Mouse (Mus musculus): Measurements from ENCODE around the gene Dpp6. TPM values are rescaled to one million over a fixed set of nuclear protein-coding genes. Genes with fewer than 3 reads are reported as not detected.
A peak's percentile ranks its signal among the peaks of the same experiment; 100 is the strongest.

The Dpp6 gene
- 0.29 and 0.31 TPM in 2 replicates for polyA plus RNA-seq (2015; fragmentation: Nextera tagmentation; extraction: Ambion mirVana)

DNA sequence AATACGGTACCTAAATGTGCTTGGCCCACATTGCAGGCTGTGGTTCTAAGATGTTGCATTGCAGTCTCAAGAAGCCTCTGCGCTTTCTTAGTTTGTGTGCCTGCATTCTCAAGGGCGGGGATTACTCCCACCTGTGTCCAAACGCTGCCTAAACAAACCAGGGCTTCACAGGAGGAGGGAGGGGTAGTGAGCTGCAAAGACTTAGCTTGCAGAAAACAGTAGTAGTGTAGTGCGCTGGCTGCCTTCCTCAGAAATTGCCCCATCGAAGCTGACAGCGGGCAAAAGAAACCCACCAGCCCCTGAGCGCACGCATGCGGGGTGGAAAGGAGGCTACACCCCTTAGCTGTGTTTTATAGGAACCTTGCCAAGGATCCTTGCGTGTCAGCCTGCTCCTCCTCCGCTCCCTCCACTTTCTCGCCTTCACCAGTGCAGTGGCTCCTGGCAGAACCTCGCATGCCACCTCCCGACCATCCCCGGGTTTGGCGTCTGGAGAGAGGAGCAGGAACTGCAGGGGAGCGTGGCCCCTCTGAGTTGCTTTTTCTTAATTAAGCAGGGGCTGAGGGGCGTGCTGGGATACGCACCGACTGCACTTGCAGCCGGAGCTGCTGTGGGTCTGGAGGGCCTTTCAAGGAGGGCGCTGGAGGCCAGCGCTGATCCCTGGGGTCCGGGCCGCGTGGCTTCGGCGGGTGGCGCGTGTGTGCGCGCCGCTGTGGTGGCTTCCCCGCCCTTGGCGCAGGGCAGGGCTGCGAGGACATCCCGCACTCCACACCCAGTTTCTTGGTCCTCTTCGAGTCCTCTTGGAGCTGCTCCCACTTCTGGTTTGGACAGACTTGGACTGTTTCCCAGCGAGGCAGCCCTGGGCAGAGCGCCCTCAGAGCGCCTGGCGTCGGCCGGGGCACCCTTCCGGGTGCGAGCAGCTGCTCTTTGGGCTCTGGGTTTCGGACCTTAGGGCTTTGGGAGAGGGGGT, at the start of gene Dpp6:
Dpp6 (plus strand) TSS at position 229 of the 967 bp plus-strand sequence.
- Histone ChIP-seq H3K9me3 (replicated peaks) (no peaks in the 10 kb centered on the region), H3K9ac (no peak within 1 kb of the TSS), H3K36me3 (no peaks in the 10 kb centered on the region), H3K4me2 (peak within 1 kb of the TSS; percentile 12), H3K27ac (no peak within 1 kb of the TSS), H3K4me1 (replicated peaks) (no peaks in the 10 kb centered on the region), H3K4me3 (replicated peaks) (no peak within 1 kb of the TSS), H3K27me3 (peaks cover 18% of the 10 kb centered on the region)
- ATAC-seq (ENCODE audit: low read depth), result no peak
- 6% methylated on average over 48 of the region's 48 CpGs for WGBS (ENCODE audit: insufficient replicate concordance)
- DNase-seq, result no peak

GRCm38 (mm10) chr5:26783955-26784354, 33.0 kb upstream of the Dpp6 start:
- 38% methylated on average over 3 of the region's 3 CpGs for WGBS (ENCODE audit: insufficient replicate concordance)
- Histone ChIP-seq H3K9ac (no peak overlapping the region), H3K4me1 (replicated peaks) (no peaks in the 10 kb centered on the region), H3K4me3 (replicated peaks) (no peak overlapping the region), H3K27me3 (no peaks in the 10 kb centered on the region), H3K4me2 (no peak overlapping the region), H3K27ac (no peak overlapping the region), H3K36me3 (no peaks in the 10 kb centered on the region), H3K9me3 (replicated peaks) (no peaks in the 10 kb centered on the region)
- DNase-seq, result no peak
- no peak for ATAC-seq (ENCODE audit: low read depth)

- Histone ChIP-seq H3K4me1 (replicated peaks) (no peaks in the 10 kb centered on the region), H3K36me3 (no peaks in the 10 kb centered on the region), H3K4me3 (replicated peaks) (no peak overlapping the region), H3K27ac (no peak overlapping the region), H3K27me3 (no peaks in the 10 kb centered on the region), H3K9ac (no peak overlapping the region), H3K4me2 (no peak overlapping the region), H3K9me3 (replicated peaks) (no peaks in the 10 kb centered on the region)
- no peak for ATAC-seq (ENCODE audit: low read depth)
- WGBS (ENCODE audit: insufficient replicate concordance), result 78% methylated on average over 2 of the region's 2 CpGs
- no peak for DNase-seq
These were observed 21.5 kb upstream of the Dpp6 start for GRCm38 (mm10) chr5:26795524-26795923.

- Histone ChIP-seq H3K4me1 (replicated peaks) (no peaks in the 10 kb centered on the region), H3K9me3 (replicated peaks) (no peaks in the 10 kb centered on the region), H3K4me3 (replicated peaks) (no peak overlapping the region), H3K4me2 (no peak overlapping the region), H3K36me3 (no peaks in the 10 kb centered on the region), H3K9ac (no peak overlapping the region), H3K27me3 (no peaks in the 10 kb centered on the region), H3K27ac (no peak overlapping the region)
- ATAC-seq (ENCODE audit: low read depth) (no peak), DNase-seq (no peak)
- WGBS (ENCODE audit: insufficient replicate concordance), result 60% methylated on average over 1 of the region's 1 CpGs
These were observed 19.0 kb downstream of the Dpp6 start for GRCm38 (mm10) chr5:26835972-26836371.

GRCm38 (mm10) chr5:26841151-26841550, 24.1 kb downstream of the Dpp6 start:
- Histone ChIP-seq H3K4me2 (no peak overlapping the region), H3K9me3 (replicated peaks) (no peaks in the 10 kb centered on the region), H3K9ac (no peak overlapping the region), H3K4me3 (replicated peaks) (no peak overlapping the region), H3K36me3 (no peaks in the 10 kb centered on the region), H3K27me3 (no peaks in the 10 kb centered on the region), H3K4me1 (replicated peaks) (no peaks in the 10 kb centered on the region), H3K27ac (no peak overlapping the region)
- WGBS (ENCODE audit: insufficient replicate concordance), result 23% methylated on average over 4 of the region's 4 CpGs
- no peak for DNase-seq
- ATAC-seq (ENCODE audit: low read depth), result no peak

GRCm38 (mm10) chr5:26854746-26855145, 37.7 kb downstream of the Dpp6 start:
- Histone ChIP-seq H3K27me3 (no peaks in the 10 kb centered on the region), H3K4me3 (replicated peaks) (no peak overlapping the region), H3K4me1 (replicated peaks) (no peaks in the 10 kb centered on the region), H3K27ac (no peak overlapping the region), H3K9ac (no peak overlapping the region), H3K36me3 (no peaks in the 10 kb centered on the region), H3K9me3 (replicated peaks) (no peaks in the 10 kb centered on the region), H3K4me2 (no peak overlapping the region)
- ATAC-seq (ENCODE audit: low read depth) (no peak), DNase-seq (no peak)
- 51% methylated on average over 4 of the region's 4 CpGs for WGBS (ENCODE audit: insufficient replicate concordance)

DNA sequence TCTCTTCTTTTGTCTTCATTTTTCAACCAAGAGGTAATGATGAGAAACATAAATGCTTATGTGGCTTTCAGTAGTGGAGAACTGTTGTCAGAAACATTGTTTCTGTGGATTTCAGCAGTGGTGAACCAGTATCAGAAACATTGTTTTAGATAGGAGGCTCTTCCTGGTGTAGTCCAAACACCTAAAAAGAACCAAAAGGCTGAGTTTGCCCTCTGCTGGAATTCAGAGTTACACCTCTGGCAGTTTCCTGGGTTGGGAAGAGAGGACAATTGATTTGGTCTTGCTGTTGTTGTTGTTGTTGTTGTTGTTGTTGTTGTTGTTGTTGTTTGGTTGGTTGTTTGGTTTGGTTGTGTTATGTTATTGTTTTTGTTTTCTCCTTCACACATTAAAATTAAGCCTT, 58.4 kb downstream of the Dpp6 start:
- Histone ChIP-seq H3K9ac (no peak overlapping the region), H3K4me2 (no peak overlapping the region), H3K9me3 (replicated peaks) (no peaks in the 10 kb centered on the region), H3K27ac (no peak overlapping the region), H3K36me3 (no peaks in the 10 kb centered on the region), H3K4me1 (replicated peaks) (no peaks in the 10 kb centered on the region), H3K4me3 (replicated peaks) (no peak overlapping the region), H3K27me3 (no peaks in the 10 kb centered on the region)
- ATAC-seq (ENCODE audit: low read depth), result no peak
- no peak for DNase-seq

- H3K36me3 ChIP-seq, result no peaks in the 10 kb centered on the region
- no peaks in the 10 kb centered on the region for H3K9me3 ChIP-seq (replicated peaks)
- H3K4me1 ChIP-seq (replicated peaks), result no peaks in the 10 kb centered on the region
- ATAC-seq (ENCODE audit: low read depth), result no peak
- no peaks in the 10 kb centered on the region for H3K27me3 ChIP-seq
- H3K4me3 ChIP-seq (replicated peaks), result no peak overlapping the region
- H3K9ac ChIP-seq, result no peak overlapping the region
- H3K4me2 ChIP-seq, result no peak overlapping the region
- no peak for DNase-seq
- no peak overlapping the region for H3K27ac ChIP-seq
- 66% methylated on average over 1 of the region's 1 CpGs for WGBS (ENCODE audit: insufficient replicate concordance)
These were observed 70.5 kb downstream of the Dpp6 start for GRCm38 (mm10) chr5:26887496-26887895.

GRCm38 (mm10) chr5:26888080-26888479, 71.1 kb downstream of the Dpp6 start:
- WGBS (ENCODE audit: insufficient replicate concordance), result 66% methylated on average over 4 of the region's 4 CpGs
- Histone ChIP-seq H3K4me1 (replicated peaks) (no peaks in the 10 kb centered on the region), H3K9me3 (replicated peaks) (no peaks in the 10 kb centered on the region), H3K9ac (no peak overlapping the region), H3K27ac (no peak overlapping the region), H3K4me2 (no peak overlapping the region), H3K36me3 (no peaks in the 10 kb centered on the region), H3K4me3 (replicated peaks) (no peak overlapping the region), H3K27me3 (no peaks in the 10 kb centered on the region)
- no peak for DNase-seq
- no peak for ATAC-seq (ENCODE audit: low read depth)

- Histone ChIP-seq H3K9me3 (replicated peaks) (no peaks in the 10 kb centered on the region), H3K4me2 (no peak overlapping the region), H3K4me1 (replicated peaks) (no peaks in the 10 kb centered on the region), H3K36me3 (no peaks in the 10 kb centered on the region), H3K4me3 (replicated peaks) (no peak overlapping the region), H3K27ac (no peak overlapping the region), H3K27me3 (no peaks in the 10 kb centered on the region), H3K9ac (no peak overlapping the region)
- no peak for DNase-seq
- no peak for ATAC-seq (ENCODE audit: low read depth)
- 11% methylated on average over 3 of the region's 3 CpGs for WGBS (ENCODE audit: insufficient replicate concordance)
These were observed 77.3 kb downstream of the Dpp6 start for GRCm38 (mm10) chr5:26894346-26894745.

DNA sequence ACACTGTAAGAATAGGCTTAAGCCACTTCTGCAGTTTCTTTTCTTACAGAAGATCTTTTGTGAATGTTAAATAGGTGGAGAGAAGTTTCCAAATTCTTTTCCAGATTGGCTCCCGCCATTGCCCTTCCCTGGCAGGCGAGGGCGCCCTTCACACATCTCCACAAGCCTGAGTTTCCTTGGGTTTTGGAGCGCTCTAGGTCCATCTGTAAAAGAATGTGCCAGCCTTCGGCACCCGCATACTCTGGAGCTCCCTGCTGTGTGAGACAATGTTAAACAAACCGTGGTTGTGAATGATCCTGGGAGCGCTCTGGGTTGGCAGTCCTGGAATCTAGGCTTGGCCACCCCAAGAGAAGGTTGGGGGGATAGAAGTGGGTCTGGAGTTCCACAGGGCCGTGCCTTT, 86.8 kb downstream of the Dpp6 start:
- ATAC-seq (ENCODE audit: low read depth) (no peak), DNase-seq (no peak)
- Histone ChIP-seq H3K4me2 (no peak overlapping the region), H3K27ac (no peak overlapping the region), H3K9ac (no peak overlapping the region), H3K9me3 (replicated peaks) (no peaks in the 10 kb centered on the region), H3K27me3 (peaks cover 12% of the 10 kb centered on the region; the same call in 1 of the 2 replicates), H3K36me3 (no peaks in the 10 kb centered on the region), H3K4me3 (replicated peaks) (no peak overlapping the region), H3K4me1 (replicated peaks) (no peaks in the 10 kb centered on the region)
- WGBS (ENCODE audit: insufficient replicate concordance), result 6% methylated on average over 9 of the region's 9 CpGs
